Mouse (Mus musculus): ENCODE results near the gene Arrdc4. TPM values are rescaled to one million over a fixed set of nuclear protein-coding genes. Genes with fewer than 3 reads are reported as not detected.

The Arrdc4 gene
- polyA plus RNA-seq (2012; rRNA removed; ENCODE audit: low replicate concordance), result 8.1 and 9.5 TPM in 2 replicates

DNA sequence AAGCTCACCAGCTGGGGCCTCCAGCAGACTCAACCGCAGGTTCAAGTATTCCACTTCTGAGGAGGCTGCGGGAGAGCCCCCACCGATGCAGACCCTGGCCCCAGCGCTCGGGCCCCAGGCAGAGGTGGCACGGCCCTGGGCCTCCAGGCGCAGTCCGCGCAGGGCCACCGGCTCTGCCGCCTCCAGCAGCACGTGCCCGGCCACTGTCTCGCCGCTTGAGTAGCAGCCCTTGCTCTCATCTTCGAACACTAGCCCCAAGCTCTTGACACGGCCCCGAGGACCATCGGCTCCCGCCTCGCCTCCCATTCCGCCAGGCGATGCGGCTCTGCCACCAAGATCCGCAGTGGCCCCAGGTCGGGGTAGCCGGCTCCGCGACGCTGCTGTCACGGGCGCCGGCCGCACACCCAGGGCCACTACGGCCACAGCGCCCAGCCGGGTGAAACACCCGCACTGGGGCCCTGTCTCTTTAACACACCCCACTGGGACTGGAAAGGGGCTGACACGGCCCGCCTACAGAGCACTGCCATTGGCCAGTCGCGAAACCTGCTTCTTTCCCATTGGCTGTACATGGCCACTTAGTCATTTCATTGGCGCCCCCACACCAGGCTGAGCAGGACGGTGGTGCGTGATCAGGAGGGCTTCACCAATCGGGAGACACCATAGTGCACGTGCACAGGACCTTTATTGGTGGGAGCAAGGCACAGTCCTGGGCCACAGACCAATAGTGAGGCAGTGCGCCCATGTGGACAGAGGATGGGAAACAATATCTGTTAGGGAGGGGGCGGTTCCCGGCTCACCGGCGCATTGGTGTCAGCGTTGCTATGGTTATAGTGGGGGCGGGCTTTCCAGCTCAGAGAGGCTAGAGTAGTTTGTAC is at the start of gene Arrdc4:
Arrdc4 (minus strand) TSS at position 481 of the 875 bp plus-strand sequence.

